Comparison of ENCODE assay signal across 9 mouse cellular contexts in genomic region chr11:89978353-89978831, GRCm38 (mm10). TPM values are rescaled to one million over a fixed set of nuclear protein-coding genes. Genes with fewer than 3 reads are reported as not detected.
DNase-seq lines count a peak whose midpoint lies in the region; ATAC-seq lines count a peak whose summit lies in the region.
"Had no signal": no experiment of that assay in that cellular context is flagged by ENCODE, and none has a peak within 500 bp of the region (broad histone marks: within the 10 kb centered on the region; RNA-seq: fewer than 3 reads in every experiment).

No protein-coding gene starts in this region.

- H3K27me3 ChIP-seq in heart, embryonic 10.5 days (ENCODE audit: insufficient read depth, poor library complexity, severe bottlenecking): 0 out of 2 replicates have a peak, but pooled peaks cover 12% of the 10 kb centered on the region
- no peaks in the 10 kb centered on the region for H3K27me3 ChIP-seq in kidney, embryonic 16.5 days (ENCODE audit: insufficient read depth, low read length)
- no peaks in the 10 kb centered on the region; the same call in none of the 2 replicates for H3K27me3 ChIP-seq in midbrain, embryonic 13.5 days

- peak; percentile 85 for ATAC-seq in kidney, embryonic 16.5 days (ENCODE audit: low FRiP score, low TSS enrichment)
- 0 out of 2 replicates have a peak, but pooled peaks have one; percentile 56 for ATAC-seq in midbrain, embryonic 13.5 days
- no peak for ATAC-seq in erythroblast, adult 5-6 weeks (replicated peaks; ENCODE audit: low FRiP score, poor library complexity, severe bottlenecking)

- H3K4me3 ChIP-seq in brown adipose tissue, adult 24 weeks (ENCODE audit: insufficient read depth, low read depth, low read length): no peak overlapping the region; the same call in 1 of the 2 replicates
- peak overlapping the region; percentile 35; the same call in 1 of the 2 replicates for H3K4me3 ChIP-seq in heart, embryonic 10.5 days
- H3K4me3 ChIP-seq in kidney, embryonic 16.5 days (ENCODE audit: low read length): no peak overlapping the region
- no peak overlapping the region for H3K4me3 ChIP-seq in midbrain, embryonic 13.5 days (replicated peaks)

- no peak overlapping the region for H3K4me2 ChIP-seq in kidney, embryonic 16.5 days (replicated peaks; ENCODE audit: low read depth, low read length)
- H3K4me2 ChIP-seq in midbrain, embryonic 13.5 days (replicated peaks): peak overlapping the region; percentile 29

- H3K9ac ChIP-seq in kidney, embryonic 16.5 days (replicated peaks; ENCODE audit: low read length): no peak overlapping the region
- no peak overlapping the region for H3K9ac ChIP-seq in midbrain, embryonic 13.5 days (replicated peaks)
- H3K9ac ChIP-seq: liver, embryonic 14.5 days had no signal

- peak; percentile 7 for DNase-seq in ZHBTc4 (ENCODE audit: low read depth, low spot score)
- DNase-seq in heart, embryonic 10.5 days (ENCODE audit: low spot score): peak; percentile 68
- DNase-seq in yolk sac, embryonic 10.5 days (ENCODE audit: low spot score): no peak
- no peak for DNase-seq in cerebellum, adult 11-12 months

- WGBS in heart, embryonic 10.5 days: 18% methylated on average over 11 of the region's 11 CpGs
- 37% methylated on average over 11 of the region's 11 CpGs for WGBS in kidney, embryonic 16.5 days
- WGBS in midbrain, embryonic 13.5 days: 19% methylated on average over 11 of the region's 11 CpGs

- H3K27ac ChIP-seq in brown adipose tissue, adult 24 weeks (replicated peaks; ENCODE audit: low read depth, low read length): peak overlapping the region; percentile 93
- peak overlapping the region; percentile 56 for H3K27ac ChIP-seq in heart, embryonic 10.5 days
- peak overlapping the region; percentile 78 for H3K27ac ChIP-seq in kidney, embryonic 16.5 days (ENCODE audit: low read length)
- no peak overlapping the region; the same call in 1 of the 2 replicates for H3K27ac ChIP-seq in midbrain, embryonic 13.5 days
- H3K27ac ChIP-seq: liver, embryonic 14.5 days had no signal

- no peaks in the 10 kb centered on the region for H3K36me3 ChIP-seq in heart, embryonic 10.5 days
- H3K36me3 ChIP-seq in kidney, embryonic 16.5 days (ENCODE audit: insufficient read depth, low read length): no peaks in the 10 kb centered on the region
- no peaks in the 10 kb centered on the region for H3K36me3 ChIP-seq in midbrain, embryonic 13.5 days

- H3K9me3 ChIP-seq in heart, embryonic 10.5 days: no peaks in the 10 kb centered on the region
- no peaks in the 10 kb centered on the region for H3K9me3 ChIP-seq in kidney, embryonic 16.5 days (ENCODE audit: low read length)
- no peaks in the 10 kb centered on the region for H3K9me3 ChIP-seq in midbrain, embryonic 13.5 days

- H3K4me1 ChIP-seq in brown adipose tissue, adult 24 weeks (ENCODE audit: control insufficient read depth, insufficient read depth, insufficient read length, low read length): peaks cover 14% of the 10 kb centered on the region; the same call in 1 of the 2 replicates
- H3K4me1 ChIP-seq in heart, embryonic 10.5 days: peaks cover 19% of the 10 kb centered on the region
- H3K4me1 ChIP-seq in kidney, embryonic 16.5 days (ENCODE audit: insufficient read depth, low read length): peaks cover 15% of the 10 kb centered on the region; the same call in 1 of the 2 replicates
- H3K4me1 ChIP-seq in midbrain, embryonic 13.5 days (replicated peaks): peaks cover 15% of the 10 kb centered on the region

RNA-seq across cellular contexts. Expression of gene Pctp, which starts 24.3 kb away (rescaled TPM):
- 6.2 and 11.4 TPM in 2 replicates for polyA plus RNA-seq in brown adipose tissue, adult 24 weeks (2012; ENCODE audit: insufficient read depth, insufficient read length, missing spikeins)
- 26.2 and 28.5 TPM in 2 replicates for polyA plus RNA-seq in heart, embryonic 10.5 days (2016; fragmentation: Nextera tagmentation; extraction: Ambion mirVana)
- polyA plus RNA-seq in kidney, embryonic 16.5 days (2015; fragmentation: Nextera tagmentation; extraction: Ambion mirVana): 14.3 and 15.8 TPM in 2 replicates
- 2.5 and 2.6 TPM in 2 replicates for polyA plus RNA-seq in midbrain, embryonic 13.5 days (2015; fragmentation: Nextera tagmentation; extraction: Ambion mirVana)
- total RNA-seq in erythroblast, adult 5-6 weeks (2015; ENCODE audit: low replicate concordance): 0.77 and 1.9 TPM in 2 replicates
- total RNA-seq in erythroblast, adult 5-6 weeks (2017; ENCODE audit: low replicate concordance): 2.4 and 5.3 TPM in 2 replicates

RNA-seq across cellular contexts. Expression of gene Tmem100, which starts 51.8 kb away (rescaled TPM):
- polyA plus RNA-seq in brown adipose tissue, adult 24 weeks (2012; ENCODE audit: insufficient read depth, insufficient read length, missing spikeins): 4.9 and 9.5 TPM in 2 replicates
- 13.6 and 14.1 TPM in 2 replicates for polyA plus RNA-seq in heart, embryonic 10.5 days (2016; fragmentation: Nextera tagmentation; extraction: Ambion mirVana)
- polyA plus RNA-seq in kidney, embryonic 16.5 days (2015; fragmentation: Nextera tagmentation; extraction: Ambion mirVana): 20.8 and 23.3 TPM in 2 replicates
- 5.6 and 6.9 TPM in 2 replicates for polyA plus RNA-seq in midbrain, embryonic 13.5 days (2015; fragmentation: Nextera tagmentation; extraction: Ambion mirVana)
- not detected in 2 replicates for total RNA-seq in erythroblast, adult 5-6 weeks (2015; ENCODE audit: low replicate concordance)
- not detected in 2 replicates for total RNA-seq in erythroblast, adult 5-6 weeks (2017; ENCODE audit: low replicate concordance)

Comparison
In these comparisons a context has a peak if more than half of its experiments do, and no peak if none do; other contexts are left out.
1. DNase-seq: peak in ZHBTc4 (single experiment) and heart, embryonic 10.5 days (single experiment); none in yolk sac, embryonic 10.5 days (single experiment) and cerebellum, adult 11-12 months (single experiment).